Mouse (Mus musculus) olfactory bulb, adult 2 months (tissue): ENCODE results near the gene Eno3. TPM values are rescaled to one million over a fixed set of nuclear protein-coding genes. Genes with fewer than 3 reads are reported as not detected.

ENCODE experiments used
- H3K27ac ChIP-seq: fragments of 200-500 bp; 2 replicates; pipeline ENCODE4 v1.5.1; 2012; ENCODE audit warnings: low read depth, low read length; ENCODE audit not compliant: insufficient read depth
- H3K4me1 ChIP-seq: fragments of 200-500 bp; 2 replicates; pipeline ENCODE4 v1.6.1; 2012; ENCODE audit warnings: low read length; ENCODE audit not compliant: control insufficient read depth, insufficient read depth
- H3K4me3 ChIP-seq: fragments of 200-500 bp; 2 replicates; pipeline ENCODE4 v1.5.1; 2012; ENCODE audit warnings: mild to moderate bottlenecking, low read depth, low read length, moderate library complexity; ENCODE audit not compliant: insufficient read depth
- CTCF ChIP-seq: fragments of 200-500 bp; IDR thresholded peaks from 2 replicates; pipeline ENCODE4 v1.5.1; 2012; ENCODE audit warnings: low read depth, mild to moderate bottlenecking, low read length, moderate library complexity; ENCODE audit not compliant: insufficient read depth
- POLR2A ChIP-seq: fragments of 200-500 bp; IDR thresholded peaks from 2 replicates; pipeline ENCODE4 v1.6.1; 2012; ENCODE audit warnings: mild to moderate bottlenecking, low read depth, low read length, moderate library complexity; ENCODE audit not compliant: insufficient read depth
- WGBS: fragments of 180-500 bp; shearing (Covaris S2); methylation state at CpG from one replicate; pipeline ENCODE4 v1.1.7; 2018; 5-methylcytosine and 5-hydroxymethylcytosine counted together
- polyA plus RNA-seq: library from polyadenylated mRNA; stranded (reverse); fragments of >200 nt; gene quantifications from 2 replicates; pipeline ENCODE4 v1.2.4, GENCODE M21; 2012; ENCODE audit warnings: low replicate concordance; ENCODE audit not compliant: missing spikeins, insufficient read depth, insufficient read length

The Eno3 gene
- polyA plus RNA-seq, 1 experiment, result not detected

DNA sequence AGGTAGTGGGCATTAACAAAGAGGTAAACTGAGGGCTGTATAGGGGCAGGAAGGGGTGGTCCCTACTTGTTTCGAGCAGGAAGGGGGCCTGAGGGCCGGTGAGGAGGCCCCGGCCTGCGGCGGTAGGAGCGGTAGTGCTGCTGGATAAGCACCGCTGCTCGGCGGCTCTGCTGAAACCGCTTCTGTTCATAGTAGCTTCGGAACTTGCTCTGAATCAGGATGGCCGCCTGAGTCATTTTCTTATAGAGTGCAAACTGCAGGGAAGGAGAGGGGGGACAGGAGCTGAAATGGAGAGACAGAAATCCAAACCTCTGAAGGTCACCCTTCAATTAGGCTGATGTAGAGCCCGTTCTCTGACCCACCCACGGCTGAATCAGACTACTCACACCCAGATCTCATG lies 13.5 kb downstream of the Eno3 start:
- no peak for TF ChIP-seq CTCF
- no peak for TF ChIP-seq POLR2A
- H3K4me1 ChIP-seq, result peaks cover 15% of the 10 kb centered on the region
- WGBS, result 14% methylated on average over 14 of the region's 14 CpGs

DNA sequence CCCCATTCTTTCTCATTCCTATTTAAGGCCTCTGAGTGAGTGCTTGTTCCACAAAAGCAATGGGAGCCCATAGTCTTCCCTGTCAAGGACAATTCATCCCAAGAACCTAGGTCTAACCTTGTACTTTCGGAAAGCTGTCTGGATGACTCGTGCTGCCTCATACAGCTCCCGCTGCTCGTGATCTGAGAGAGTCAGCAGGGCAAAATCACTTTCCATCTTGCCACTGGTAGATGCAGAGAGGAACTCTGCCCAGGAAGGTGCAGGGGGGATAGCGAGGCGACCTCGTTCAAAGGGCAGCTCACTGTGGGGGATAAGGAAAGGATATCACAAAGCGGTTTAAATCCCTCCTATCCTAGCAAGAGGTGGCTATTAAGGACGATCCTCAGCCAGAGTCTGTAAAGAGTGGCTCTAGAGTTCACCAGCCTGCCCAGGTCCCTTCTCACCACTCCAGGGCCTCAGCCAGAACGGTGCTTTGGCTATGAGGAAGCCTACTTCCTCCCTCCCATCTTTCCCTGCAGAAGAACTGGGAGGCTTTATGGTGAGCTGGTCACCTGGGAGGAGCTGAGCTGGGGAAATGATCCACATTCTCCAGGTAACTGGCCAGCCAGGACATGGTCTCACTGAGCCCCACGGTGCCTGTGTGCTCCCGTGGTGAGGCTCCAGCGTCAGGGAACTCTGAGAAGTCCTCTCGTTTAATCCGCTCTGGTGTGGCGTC lies 14.5 kb downstream of the Eno3 start:
- no peak for TF ChIP-seq POLR2A
- TF ChIP-seq CTCF, result no peak
- H3K4me3 ChIP-seq, result no peak overlapping the region
- 73% methylated on average over 16 of the region's 16 CpGs for WGBS
- H3K27ac ChIP-seq, result peak overlapping the region; percentile 43; the same call in 1 of the 2 replicates
- H3K4me1 ChIP-seq, result peaks cover 15% of the 10 kb centered on the region

More for the DNA sequence above, 13.5 kb downstream of the Eno3 start:
- peak overlapping the region; percentile 70 for H3K4me3 ChIP-seq
- H3K27ac ChIP-seq, result peak overlapping the region; percentile 96

DNA sequence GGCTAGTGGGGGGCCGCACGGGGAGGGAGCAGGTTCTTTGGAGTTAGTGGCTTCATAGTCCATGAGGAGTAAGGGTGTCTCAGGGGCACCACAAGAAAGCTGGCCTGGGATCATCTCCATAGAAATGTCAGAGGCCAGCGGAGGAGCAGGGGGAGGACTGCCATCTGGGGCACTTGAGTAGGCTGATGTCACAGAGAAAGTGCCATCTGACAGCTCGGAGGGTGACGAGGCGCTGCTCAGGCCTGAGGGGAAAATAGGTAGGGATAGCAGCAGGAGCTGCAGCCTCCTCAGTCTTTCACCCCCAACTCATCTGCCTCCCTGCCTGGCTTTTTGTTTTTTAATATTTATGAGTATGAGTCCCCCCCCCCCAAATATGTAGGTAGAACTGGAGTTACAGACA lies 17.0 kb downstream of the Eno3 start:
- TF ChIP-seq CTCF (no peak), POLR2A (no peak)
- 66% methylated on average over 6 of the region's 6 CpGs for WGBS
- Histone ChIP-seq H3K4me3 (no peak overlapping the region), H3K27ac (0 out of 2 replicates have a peak overlapping the region, but pooled peaks have one; percentile 16), H3K4me1 (peaks cover 15% of the 10 kb centered on the region)

DNA sequence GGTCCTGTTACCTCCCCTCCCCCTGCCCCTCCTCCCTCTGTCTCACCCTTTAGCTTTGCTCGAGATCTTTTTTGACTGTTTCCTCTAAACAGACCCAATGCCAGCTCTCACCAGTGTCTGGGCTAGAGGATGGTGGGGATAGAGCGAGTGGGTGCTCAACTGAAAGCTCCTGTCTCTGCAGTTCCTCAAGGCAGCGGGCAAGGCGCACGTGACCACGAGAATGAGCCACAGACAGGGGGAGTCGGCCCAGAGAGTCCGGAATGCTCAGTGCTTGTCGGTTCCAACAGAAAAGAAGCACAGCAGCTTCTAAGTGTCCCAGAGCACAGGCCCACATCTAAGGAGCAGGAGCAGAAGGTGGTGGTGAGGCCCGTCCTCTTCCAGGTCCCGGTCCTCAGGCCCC lies 17.5 kb downstream of the Eno3 start:
- WGBS, result 64% methylated on average over 11 of the region's 11 CpGs
- TF ChIP-seq POLR2A (no peak), CTCF (no peak)

DNA sequence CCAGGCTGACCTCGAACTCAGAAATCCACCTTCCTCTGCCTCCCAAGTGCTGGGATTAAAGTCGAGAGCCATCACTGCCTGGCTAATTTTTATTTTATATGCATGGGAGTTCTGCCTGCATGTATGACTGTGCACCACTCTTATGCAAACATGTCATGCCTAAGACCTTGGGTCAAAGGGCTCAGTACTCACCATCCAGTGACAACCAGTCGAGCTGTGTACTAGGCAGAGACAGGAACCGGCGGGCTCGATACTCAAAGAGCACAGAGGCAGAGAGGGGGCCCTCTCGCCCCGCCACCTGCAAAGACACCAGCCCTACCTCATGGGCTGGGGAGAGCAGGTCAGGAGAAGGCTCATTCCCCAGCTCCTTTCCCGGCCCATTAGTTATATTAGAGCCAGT lies 21.1 kb downstream of the Eno3 start:
- WGBS, result 87% methylated on average over 9 of the region's 9 CpGs
- H3K4me3 ChIP-seq, result no peak overlapping the region
- H3K4me1 ChIP-seq, result peaks cover 10% of the 10 kb centered on the region
- TF ChIP-seq POLR2A (no peak), CTCF (no peak)
- no peak overlapping the region for H3K27ac ChIP-seq

More for the DNA sequence above, 17.5 kb downstream of the Eno3 start:
- H3K27ac ChIP-seq, result no peak overlapping the region
- peaks cover 15% of the 10 kb centered on the region for H3K4me1 ChIP-seq
- H3K4me3 ChIP-seq, result no peak overlapping the region

DNA sequence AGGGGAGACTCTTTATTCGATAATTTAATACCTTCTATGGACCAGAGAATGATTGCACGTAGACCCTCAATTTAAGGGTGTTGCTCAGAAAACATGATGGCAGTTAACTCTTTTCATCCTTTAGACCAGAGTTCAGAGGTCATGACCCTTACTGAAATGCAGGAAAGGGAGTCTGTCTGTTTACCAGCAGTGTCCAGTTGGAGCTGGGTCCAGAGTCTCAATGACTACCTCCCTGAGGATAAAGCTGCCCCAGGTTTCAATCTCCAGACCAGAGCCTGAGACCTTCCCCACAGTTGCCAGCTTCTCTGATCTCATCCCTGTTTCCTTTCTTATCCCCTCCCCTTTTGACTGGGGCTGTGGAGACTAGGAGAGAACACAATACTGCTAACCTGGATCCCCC lies 21.6 kb downstream of the Eno3 start:
- H3K4me1 ChIP-seq, result peaks cover 10% of the 10 kb centered on the region
- WGBS, result 88% methylated on average over 2 of the region's 2 CpGs
- H3K27ac ChIP-seq, result no peak overlapping the region
- TF ChIP-seq CTCF (no peak), POLR2A (no peak)
- no peak overlapping the region for H3K4me3 ChIP-seq

DNA sequence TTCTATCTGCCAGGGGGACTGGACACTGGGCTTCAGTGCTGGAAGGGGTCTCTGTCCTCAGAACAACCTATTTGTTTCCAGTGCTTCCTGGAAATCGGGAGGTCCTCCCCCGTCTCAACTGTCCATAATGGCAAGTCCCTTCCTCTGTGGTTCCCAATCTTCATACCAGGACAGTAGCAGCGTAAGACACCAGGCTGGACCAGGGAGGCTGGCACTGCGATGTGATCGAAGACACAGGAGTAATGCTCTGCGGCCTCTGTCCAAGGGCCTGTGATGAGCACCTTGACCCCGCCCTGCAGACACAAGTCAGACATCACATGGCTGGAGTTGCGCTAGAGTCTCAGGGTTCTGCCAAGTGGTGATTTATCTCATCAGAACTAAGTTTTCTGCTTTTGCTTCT lies 22.4 kb downstream of the Eno3 start:
- TF ChIP-seq POLR2A (no peak), CTCF (no peak)
- Histone ChIP-seq H3K27ac (no peak overlapping the region), H3K4me1 (peaks cover 10% of the 10 kb centered on the region), H3K4me3 (no peak overlapping the region)
- 95% methylated on average over 8 of the region's 8 CpGs for WGBS

DNA sequence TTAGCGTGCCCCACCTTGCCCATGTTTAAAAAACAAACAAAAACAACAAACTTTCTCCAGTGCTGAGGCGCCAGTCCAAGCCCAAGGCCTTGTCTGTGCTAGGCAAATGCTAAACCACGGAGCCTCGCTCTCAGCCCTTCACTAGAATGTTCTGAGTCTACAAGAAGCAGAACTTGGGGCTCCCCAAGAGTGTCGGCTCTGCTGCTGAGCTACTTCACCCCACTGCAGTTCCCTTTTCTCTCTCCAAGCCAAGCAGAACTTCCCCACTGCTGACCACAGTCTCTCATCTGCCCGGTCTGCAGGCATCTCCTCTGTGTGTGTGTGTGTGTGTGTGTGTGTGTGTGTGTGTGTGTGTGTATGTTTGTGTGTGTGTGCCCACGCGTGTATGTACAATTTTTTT lies 22.9 kb downstream of the Eno3 start:
- TF ChIP-seq CTCF (no peak), POLR2A (no peak)
- WGBS, result 87% methylated on average over 8 of the region's 8 CpGs
- no peak overlapping the region for H3K27ac ChIP-seq
- H3K4me1 ChIP-seq, result peaks cover 10% of the 10 kb centered on the region
- H3K4me3 ChIP-seq, result no peak overlapping the region

DNA sequence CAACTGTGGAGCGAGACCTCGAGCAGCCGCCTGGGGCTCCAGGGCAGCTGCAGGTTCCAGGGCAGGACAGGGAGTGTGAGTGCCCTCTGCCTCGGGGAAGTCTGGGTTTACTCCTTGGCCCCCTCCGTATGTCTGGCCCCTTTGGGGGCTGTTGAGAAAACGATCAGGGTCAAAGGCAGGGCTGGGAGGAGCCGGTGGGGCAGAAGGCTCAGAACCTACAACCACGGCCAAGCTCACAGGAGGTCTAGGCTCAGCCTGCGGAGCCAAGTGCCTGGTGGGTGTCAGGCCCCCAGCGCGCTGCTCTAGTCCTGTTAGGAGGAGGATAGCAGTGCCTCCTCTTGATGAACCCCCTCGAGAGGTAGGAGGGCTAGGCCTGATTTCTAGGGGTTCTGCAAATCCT lies 24.2 kb downstream of the Eno3 start:
- no peak for TF ChIP-seq CTCF
- TF ChIP-seq POLR2A, result no peak
- 73% methylated on average over 12 of the region's 12 CpGs for WGBS
- H3K4me3 ChIP-seq, result no peak overlapping the region
- H3K27ac ChIP-seq, result no peak overlapping the region
- peaks cover 10% of the 10 kb centered on the region for H3K4me1 ChIP-seq

DNA sequence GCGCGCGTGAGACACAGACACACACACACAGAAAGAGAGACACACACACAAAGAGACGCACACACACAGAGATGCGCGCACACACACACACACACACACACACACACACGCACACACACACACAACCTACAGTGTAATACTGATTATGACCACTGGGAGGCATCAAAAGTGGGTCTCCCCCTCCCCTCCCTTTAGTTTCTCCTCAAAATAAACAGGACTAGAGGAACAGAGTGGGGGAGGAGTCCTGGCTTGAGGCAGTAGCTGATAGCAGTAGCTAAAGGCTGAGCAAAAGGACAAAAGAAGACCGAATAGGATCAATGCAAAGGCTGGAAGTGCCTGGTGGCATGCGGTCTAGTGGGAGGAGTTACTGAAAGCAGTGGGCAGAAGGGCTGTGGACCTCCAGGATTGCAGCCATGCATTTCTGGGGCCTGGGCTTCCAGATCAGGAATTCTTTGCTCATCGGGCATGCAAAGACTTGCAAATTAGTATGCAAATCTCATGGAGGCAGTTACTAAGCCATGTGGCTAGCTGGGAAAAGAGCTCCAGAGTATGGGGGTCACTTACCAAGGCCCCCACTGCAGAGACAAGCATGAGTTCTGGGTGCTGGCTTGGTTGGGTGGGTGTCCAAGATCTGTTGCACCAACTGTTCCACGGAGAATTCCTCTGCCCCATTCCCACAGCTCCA lies 25.0 kb downstream of the Eno3 start:
- Histone ChIP-seq H3K4me3 (no peak overlapping the region), H3K27ac (no peak overlapping the region), H3K4me1 (peaks cover 11% of the 10 kb centered on the region)
- 9% methylated on average over 11 of the region's 11 CpGs for WGBS
- no peak for TF ChIP-seq POLR2A
- no peak for TF ChIP-seq CTCF
